Mouse (Mus musculus) natural killer cell, adult 2 months (primary cell): ENCODE results near the gene Pld1.

Source experiments
- DNase-seq, 2 experiments: peaks; one replicate each; pipeline ENCODE4 v3.0.0; 2022; ENCODE audit warnings: low spot score in 2 of 2

Gene Pld1

GRCm38 (mm10) chr3:28158916-28159315 lies 220.4 kb downstream of the Pld1 start:
- no peak for DNase-seq

- no peak for DNase-seq
Observed at GRCm38 (mm10) chr3:28162346-28162745, 223.9 kb downstream of the Pld1 start.

- no peak for DNase-seq
Observed at GRCm38 (mm10) chr3:28164678-28165077, 226.2 kb downstream of the Pld1 start.

GRCm38 (mm10) chr3:28165598-28165997 lies 227.1 kb downstream of the Pld1 start:
- DNase-seq, result peak; percentile 43 to 53

GRCm38 (mm10) chr3:28167796-28168505 lies 229.5 kb downstream of the Pld1 start:
- DNase-seq, result no peak

GRCm38 (mm10) chr3:28170911-28171618 lies 232.6 kb downstream of the Pld1 start:
- DNase-seq, result peak; percentile 69 to 76

- no peak for DNase-seq
Observed at GRCm38 (mm10) chr3:28175997-28176967, 237.8 kb downstream of the Pld1 start.

GRCm38 (mm10) chr3:28178333-28178732 lies 239.8 kb downstream of the Pld1 start:
- no peak for DNase-seq
